Mouse (Mus musculus) layer of hippocampus, adult 18-20 months (tissue): Measurements from ENCODE around the gene 3830417A13Rik. TPM values are rescaled to one million over a fixed set of nuclear protein-coding genes. Genes with fewer than 3 reads are reported as not detected.

Source experiments
- DNase-seq, 2 experiments: peaks; one replicate each; pipeline ENCODE4 v3.0.0; 2022; ENCODE audit warnings: low spot score in 2 of 2
- long read RNA-seq: library from polyadenylated mRNA; stranded (forward); transcript quantifications from one replicate; pipeline ENCODE4 v2.0.0, GENCODE M21; 2021
- total RNA-seq, 2 experiments: library from RNA; stranded (reverse); gene quantifications; 2 replicates each; pipeline ENCODE4 v1.2.3; 2021

3830417A13Rik gene
- total RNA-seq, result not detected
- long read RNA-seq, result 0 reads

GRCm38 (mm10) chrX:64173248-64173647 is at the start of gene 3830417A13Rik:
3830417A13Rik (plus strand) TSS chrX:64173548.
- DNase-seq, result no peak

GRCm38 (mm10) chrX:64152098-64152497 is 21.2 kb upstream of the 3830417A13Rik start, which contains the start of gene Gm6760:
Gm6760 (minus strand) TSS chrX:64152198.
- DNase-seq, result no peak

GRCm38 (mm10) chrX:64181246-64181645 is 7.9 kb downstream of the 3830417A13Rik start:
- no peak for DNase-seq

Other genes starting within 250 kb of the 3830417A13Rik start
- not detected for gene Gm6760, start 21.4 kb upstream of the 3830417A13Rik start, total RNA-seq
- gene Slitrk4, start 103.4 kb downstream of the 3830417A13Rik start, total RNA-seq, result 10 to 100 TPM; 38.7 to 41.5 TPM